Mouse (Mus musculus) CH12.LX (cell line): ENCODE results near the gene Clec1b. TPM values are rescaled to one million over a fixed set of nuclear protein-coding genes. Genes with fewer than 3 reads are reported as not detected.

Experiments
- DNase-seq: peaks from one replicate; pipeline ENCODE4 v3.0.0-alpha.2; 2013; ENCODE audit errors: extremely low read depth
- H3K27ac ChIP-seq: 2 replicates; pipeline ENCODE4 v1.5.1; 2012; ENCODE audit warnings: low read depth, mild to moderate bottlenecking, control low read depth, moderate library complexity; ENCODE audit not compliant: insufficient read depth
- H3K27me3 ChIP-seq: replicated peaks from 2 replicates; pipeline ENCODE3; 2012; ENCODE audit warnings: inconsistent platforms
- H3K36me3 ChIP-seq, 2 experiments: replicated peaks in 1 of 2; 2 replicates each; pipeline versions ENCODE3 to v1.6.1; 2012; ENCODE audit warnings: inconsistent platforms in 1 of 2, low read length in 1 of 2, mild to moderate bottlenecking in 1 of 2, mixed read lengths in 1 of 2, moderate library complexity in 1 of 2; ENCODE audit not compliant: control insufficient read depth in 1 of 2, insufficient read depth in 1 of 2
- H3K4me1 ChIP-seq, 2 experiments: 2 replicates each; pipeline ENCODE4 v1.6.1; 2012; ENCODE audit warnings: inconsistent platforms in 1 of 2, moderate library complexity in 1 of 2; ENCODE audit not compliant: insufficient read depth in 2 of 2, control insufficient read depth in 1 of 2
- H3K4me2 ChIP-seq: 2 replicates; pipeline ENCODE4 v1.6.1; 2012; ENCODE audit warnings: low read depth, mild to moderate bottlenecking, control low read depth; ENCODE audit not compliant: poor library complexity, insufficient read depth, severe bottlenecking
- H3K4me3 ChIP-seq, 3 experiments: fragments of 150-350 bp in 1 of 3; sonication (generic) in 1 of 3; replicated peaks in 1 of 3; 2 replicates each; pipeline versions ENCODE3 to v1.5.1; 2011 to 2012; ENCODE audit warnings: low read depth in 2 of 3, low read length in 2 of 3, mild to moderate bottlenecking in 2 of 3, moderate library complexity in 2 of 3, control low read depth in 1 of 3, improper control_type of control experiment in 1 of 3, inconsistent platforms in 1 of 3, mixed read lengths in 1 of 3; ENCODE audit not compliant: poor library complexity in 1 of 3
- H3K79me2 ChIP-seq: replicated peaks from 2 replicates; pipeline ENCODE4 v1.6.1; 2012; ENCODE audit warnings: mild to moderate bottlenecking, moderate library complexity; ENCODE audit not compliant: control insufficient read depth, poor library complexity, insufficient read depth, severe bottlenecking; ENCODE audit errors: extremely low read depth
- H3K9ac ChIP-seq: 2 replicates; pipeline ENCODE4 v1.6.1; 2012; ENCODE audit warnings: low read depth, mild to moderate bottlenecking, control low read depth, moderate library complexity; ENCODE audit not compliant: insufficient read depth
- H3K9me3 ChIP-seq: replicated peaks from 2 replicates; pipeline ENCODE3; 2012; ENCODE audit warnings: low read length, inconsistent platforms, mixed read lengths
- ETS1 ChIP-seq: conservative IDR thresholded peaks from 2 replicates; pipeline ENCODE4 v1.6.1; 2012; ENCODE audit warnings: low read depth, mild to moderate bottlenecking, inconsistent platforms, low read length, improper control_type of control experiment, moderate library complexity
- MEF2A ChIP-seq: IDR thresholded peaks from 2 replicates; pipeline ENCODE4 v1.6.1; 2014; ENCODE audit warnings: low read depth, mild to moderate bottlenecking, inconsistent platforms, low read length, improper control_type of control experiment, borderline replicate concordance
- ZKSCAN1 ChIP-seq: IDR thresholded peaks from 2 replicates; pipeline ENCODE4 v1.6.1; 2012; ENCODE audit warnings: low read depth, inconsistent platforms, low read length, improper control_type of control experiment, borderline replicate concordance
- dilution Hi-C: fragments of 300-500 bp; cut with MboI; formaldehyde crosslinking; loops from 2 replicates; pipeline ENCODE4 v1.14.3; 2020; ENCODE audit warnings: low sequenced_read_pairs; ENCODE audit not compliant: extremely low pct_unique_long_range_greater_than_20kb, extremely low pct_ligation_motif_present
- in situ Hi-C: fragments of 300-500 bp; cut with MboI; formaldehyde crosslinking; loops from 3 replicates; pipeline ENCODE4 v1.14.3; 2019; ENCODE audit warnings: low sequenced_read_pairs, low pct_ligation_motif_present, low pct_unique_long_range_greater_than_20kb, mixed read lengths
- polyA plus RNA-seq: library from polyadenylated mRNA; unstranded; fragments of >175 nt; gene quantifications from 2 replicates; pipeline ENCODE4 v1.2.1, GENCODE M21; 2012; ENCODE audit warnings: low read depth; ENCODE audit not compliant: insufficient read length
- total RNA-seq, 2 experiments: library from RNA; depleted of rRNA; stranded (reverse); fragments of 300-350 nt in 1 of 2; fragments of >200 nt in 1 of 2; gene quantifications; 2 replicates each; pipeline ENCODE4 v1.2.3; 2012 to 2014

Gene Clec1b
- total and polyA plus RNA-seq, 3 experiments = not detected

GRCm38 (mm10) chr6:129449743-129450142 is 52.6 kb downstream of the Clec1b start:
- H3K4me2 ChIP-seq = no peak overlapping the region
- no peaks in the 10 kb centered on the region for H3K27me3 ChIP-seq
- 0 out of 4 replicates have a peak, but pooled peaks cover 0 to 8% of the 10 kb centered on the region in 2 experiments for H3K4me1 ChIP-seq
- dilution Hi-C loops (no loop called here), in situ Hi-C loops (no loop called here)
- no peak overlapping the region for H3K4me3 ChIP-seq
- TF ChIP-seq ZKSCAN1 (no peak), ETS1 (no peak)
- H3K36me3 ChIP-seq = no peaks in the 10 kb centered on the region
- no peaks in the 10 kb centered on the region for H3K79me2 ChIP-seq
- H3K27ac ChIP-seq = no peak overlapping the region
- no peak for DNase-seq
- no peak overlapping the region for H3K9ac ChIP-seq
- no peaks in the 10 kb centered on the region for H3K9me3 ChIP-seq

DNA sequence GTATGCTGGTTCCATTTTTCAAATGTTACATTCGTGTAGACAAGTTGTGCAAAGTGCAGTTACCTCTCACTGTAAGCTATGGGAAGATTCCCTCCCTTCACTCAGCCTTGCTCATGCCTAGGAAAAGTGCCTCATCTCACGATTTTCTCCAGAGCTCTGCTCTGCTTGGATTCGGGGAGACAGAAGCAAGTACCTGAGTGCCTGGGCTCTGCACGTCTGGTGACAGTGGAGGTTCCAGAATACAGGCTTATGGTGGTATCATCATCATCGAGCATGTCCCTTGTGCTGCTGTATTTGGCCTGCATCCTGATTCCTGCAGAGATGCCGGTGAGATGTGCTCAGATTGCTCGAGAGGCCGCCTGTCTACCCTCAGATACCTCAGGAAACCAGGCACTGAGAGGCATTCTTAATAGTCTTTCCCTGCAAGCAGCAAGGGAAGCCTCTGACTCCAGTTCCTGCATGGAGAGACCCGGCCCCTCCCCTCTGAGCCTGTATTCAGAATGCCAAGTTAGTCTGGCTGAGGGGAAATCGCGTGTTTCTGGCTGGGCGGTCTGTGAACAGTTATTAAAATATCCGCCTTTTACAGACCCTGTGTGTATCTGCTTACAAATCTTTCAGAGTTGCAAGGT is 54.4 kb downstream of the Clec1b start, which contains the start of gene Clec1a:
Gene Clec1a (minus strand): TSS at position 590 of the 629 bp plus-strand sequence.
- Histone ChIP-seq H3K4me3 (peak within 1 kb of the TSS in 1 of 3 experiments; percentile 18), H3K36me3 (no peaks in the 10 kb centered on the region), H3K9ac (0 out of 2 replicates have a peak within 1 kb of the TSS, but pooled peaks have one; percentile 17), H3K4me2 (peak within 1 kb of the TSS; percentile 73), H3K9me3 (no peaks in the 10 kb centered on the region), H3K4me1 (0 out of 4 replicates have a peak, but pooled peaks cover 0 to 8% of the 10 kb centered on the region in 2 experiments), H3K27ac (no peak within 1 kb of the TSS), H3K79me2 (no peaks in the 10 kb centered on the region), H3K27me3 (no peaks in the 10 kb centered on the region)
- dilution Hi-C loops = no loop called here
- no peak for DNase-seq
- TF ChIP-seq MEF2A = no peak
- in situ Hi-C loops = no loop called here

Other genes starting within 250 kb of the Clec1b start
- 50.7 and 53.4 TPM in 2 replicates for gene Clec2d, start 216.7 kb upstream of the Clec1b start, total RNA-seq (2012; rRNA removed)
- 19.7 and 25.9 TPM in 2 replicates for gene Clec2d, start 216.7 kb upstream of the Clec1b start, total RNA-seq (2014; rRNA removed)
- 5.1 and 6.0 TPM in 2 replicates for gene Clec2d, start 216.7 kb upstream of the Clec1b start, polyA plus RNA-seq
- 112 and 132 TPM in 2 replicates for gene Cd69, start 121.9 kb upstream of the Clec1b start, total RNA-seq (2012; rRNA removed)
- 229 and 269 TPM in 2 replicates for gene Cd69, start 121.9 kb upstream of the Clec1b start, total RNA-seq (2014; rRNA removed)
- 71.2 and 71.3 TPM in 2 replicates for gene Cd69, start 121.9 kb upstream of the Clec1b start, polyA plus RNA-seq
- gene 4922502D21Rik, start 65.5 kb upstream of the Clec1b start, total RNA-seq (2012; rRNA removed) = 2.0 and 2.8 TPM in 2 replicates
- 0.23 and 0.42 TPM in 2 replicates for gene 4922502D21Rik, start 65.5 kb upstream of the Clec1b start, total RNA-seq (2014; rRNA removed)
- 0.46 and 0.61 TPM in 2 replicates for gene 4922502D21Rik, start 65.5 kb upstream of the Clec1b start, polyA plus RNA-seq
- gene Clec12a, start 54.6 kb upstream of the Clec1b start, total RNA-seq (2012; rRNA removed) = 1.7 TPM in 2 replicates
- gene Clec12a, start 54.6 kb upstream of the Clec1b start, total RNA-seq (2014; rRNA removed) = 11.9 and 12.6 TPM in 2 replicates
- 6.5 and 8.0 TPM in 2 replicates for gene Clec12a, start 54.6 kb upstream of the Clec1b start, polyA plus RNA-seq
- not detected in 2 replicates for gene Clec12b, start 11.4 kb upstream of the Clec1b start, total RNA-seq (2012; rRNA removed)
- gene Clec12b, start 11.4 kb upstream of the Clec1b start, total RNA-seq (2014; rRNA removed) = not detected in 2 replicates
- gene Clec12b, start 11.4 kb upstream of the Clec1b start, polyA plus RNA-seq = not detected in 2 replicates
- gene Clec9a, start 11.6 kb downstream of the Clec1b start, total RNA-seq (2012; rRNA removed) = not detected in 2 replicates
- not detected in 2 replicates for gene Clec9a, start 11.6 kb downstream of the Clec1b start, total RNA-seq (2014; rRNA removed)
- not detected in 2 replicates for gene Clec9a, start 11.6 kb downstream of the Clec1b start, polyA plus RNA-seq
- not detected in 2 replicates for gene Clec1a, start 54.7 kb downstream of the Clec1b start, total RNA-seq (2012; rRNA removed)
- gene Clec1a, start 54.7 kb downstream of the Clec1b start, total RNA-seq (2014; rRNA removed) = not detected in 2 replicates
- not detected in 2 replicates for gene Clec1a, start 54.7 kb downstream of the Clec1b start, polyA plus RNA-seq
- gene Olr1, start 109.9 kb downstream of the Clec1b start, total RNA-seq (2012; rRNA removed) = not detected in 2 replicates
- gene Olr1, start 109.9 kb downstream of the Clec1b start, total RNA-seq (2014; rRNA removed) = not detected in 2 replicates
- not detected in 2 replicates for gene Olr1, start 109.9 kb downstream of the Clec1b start, polyA plus RNA-seq
- gene Tmem52b, start 115.3 kb downstream of the Clec1b start, total RNA-seq (2012; rRNA removed) = not detected in 2 replicates
- not detected in 2 replicates for gene Tmem52b, start 115.3 kb downstream of the Clec1b start, total RNA-seq (2014; rRNA removed)
- not detected in 2 replicates for gene Tmem52b, start 115.3 kb downstream of the Clec1b start, polyA plus RNA-seq
- gene Gabarapl1, start 135.9 kb downstream of the Clec1b start, total RNA-seq (2012; rRNA removed) = 43.9 and 46.3 TPM in 2 replicates
- 75.2 and 80.8 TPM in 2 replicates for gene Gabarapl1, start 135.9 kb downstream of the Clec1b start, total RNA-seq (2014; rRNA removed)
- 96.2 and 102 TPM in 2 replicates for gene Gabarapl1, start 135.9 kb downstream of the Clec1b start, polyA plus RNA-seq
- gene Klre1, start 180.6 kb downstream of the Clec1b start, total RNA-seq (2012; rRNA removed) = not detected in 2 replicates
- not detected in 2 replicates for gene Klre1, start 180.6 kb downstream of the Clec1b start, total RNA-seq (2014; rRNA removed)
- gene Klre1, start 180.6 kb downstream of the Clec1b start, polyA plus RNA-seq = not detected in 2 replicates
- not detected in 2 replicates for gene Klrd1, start 194.5 kb downstream of the Clec1b start, total RNA-seq (2012; rRNA removed)
- 0.49 TPM in 1 of 2 replicates, not detected in the other for gene Klrd1, start 194.5 kb downstream of the Clec1b start, total RNA-seq (2014; rRNA removed)
- not detected in 2 replicates for gene Klrd1, start 194.5 kb downstream of the Clec1b start, polyA plus RNA-seq
- not detected in 2 replicates for gene Klrk1, start 226.6 kb downstream of the Clec1b start, total RNA-seq (2012; rRNA removed)
- not detected in 2 replicates for gene Klrk1, start 226.6 kb downstream of the Clec1b start, total RNA-seq (2014; rRNA removed)
- not detected in 2 replicates for gene Klrk1, start 226.6 kb downstream of the Clec1b start, polyA plus RNA-seq
- gene Klrc3, start 246.0 kb downstream of the Clec1b start, total RNA-seq (2012; rRNA removed) = not detected in 2 replicates
- not detected in 2 replicates for gene Klrc3, start 246.0 kb downstream of the Clec1b start, total RNA-seq (2014; rRNA removed)
- gene Klrc3, start 246.0 kb downstream of the Clec1b start, polyA plus RNA-seq = not detected in 2 replicates